Mouse (Mus musculus): ENCODE results near the gene Gm45213. TPM values are rescaled to one million over a fixed set of nuclear protein-coding genes. Genes with fewer than 3 reads are reported as not detected.
"Not testable (repeated sequence)": the region's sequence is repeated elsewhere in the genome, so short reads cannot be mapped to it uniquely, and the experiment has no call there.

The Gm45213 gene
- total RNA-seq, 2 experiments from 2014 or later: not detected

DNA sequence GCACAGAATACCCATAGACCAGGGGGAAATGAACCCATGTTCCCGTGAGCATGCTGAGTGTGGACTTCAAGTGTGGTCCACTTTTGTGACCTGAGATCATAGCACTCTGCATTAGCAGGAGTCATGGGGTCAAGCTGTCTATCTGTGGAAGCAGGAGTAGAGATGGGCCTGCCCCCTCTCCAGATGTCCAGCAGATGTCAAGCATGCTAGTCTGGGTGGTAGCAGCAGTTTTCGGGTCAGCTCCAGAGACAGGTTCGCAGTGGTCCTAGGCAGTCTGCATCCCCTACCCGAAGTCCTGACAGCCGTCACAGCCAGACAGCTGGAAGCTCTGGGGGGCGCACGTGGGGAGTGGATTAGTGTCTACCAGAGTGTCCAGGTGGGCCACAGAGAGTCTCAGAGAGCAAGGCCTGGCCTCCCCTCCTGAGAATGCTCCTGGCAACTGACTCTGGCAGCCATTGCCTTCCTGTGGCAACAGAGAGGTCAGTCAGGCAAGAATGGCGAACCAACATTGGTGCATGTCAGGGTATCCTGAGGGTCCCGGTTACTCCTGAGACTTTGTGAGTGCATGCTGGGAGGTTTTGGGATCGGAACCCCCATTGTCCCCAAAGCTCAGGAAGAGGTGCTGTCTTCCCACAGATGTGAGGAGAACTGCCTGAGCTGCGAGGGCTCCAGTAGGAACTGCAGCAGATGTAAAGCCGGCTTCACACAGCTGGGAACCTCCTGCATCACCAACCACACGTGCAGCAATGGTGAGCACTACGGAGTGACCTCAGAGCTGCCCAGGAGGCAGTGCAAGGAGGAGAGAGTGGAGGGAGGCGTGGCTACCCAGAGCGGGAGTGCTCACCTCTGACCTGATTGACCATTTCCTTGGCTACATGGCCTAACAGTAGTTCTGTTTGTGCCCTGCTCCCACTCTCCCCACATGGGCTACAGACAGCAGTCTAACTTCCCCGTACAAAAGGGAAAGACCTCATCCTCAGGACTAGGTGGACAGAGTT, 3.8 kb downstream of the Gm45213 start:
- no peak for DNase-seq (ENCODE audit: low spot score in 2 of 2)
- intact Hi-C loops (cut with DNase I): no loop called here

DNA sequence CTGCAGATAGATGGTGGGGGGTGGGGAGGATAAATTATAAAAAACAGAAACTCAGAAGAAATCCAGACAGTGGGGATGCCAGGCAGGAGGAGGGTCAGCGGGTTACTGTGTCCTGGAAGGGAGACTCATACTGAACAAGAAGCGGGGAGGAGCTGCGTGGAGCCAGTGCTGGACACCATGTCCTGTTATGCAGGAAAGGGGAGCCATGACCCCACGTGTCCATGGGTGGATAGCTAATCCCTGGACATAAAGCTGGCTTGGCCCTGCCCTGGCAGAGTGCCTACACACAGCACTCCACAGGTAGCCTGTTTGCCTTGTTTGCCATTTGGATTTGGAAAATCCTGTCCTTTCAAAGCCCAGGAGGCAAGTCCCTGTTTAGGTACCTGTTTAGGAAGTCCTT, 4.6 kb downstream of the Gm45213 start:
- intact Hi-C loops (cut with DNase I): no loop called here
- no peak for DNase-seq (ENCODE audit: low spot score in 2 of 2)

- intact Hi-C loops (cut with DNase I): no loop called here
- no peak for DNase-seq (ENCODE audit: low spot score in 2 of 2)
Observed at GRCm38 (mm10) chr7:66048446-66049230, 5.2 kb downstream of the Gm45213 start.

- intact Hi-C loops (cut with DNase I): loop anchor here (2.0 kb wide), 1 partner anchor 317 kb away; no protein-coding TSS in a partner anchor
- DNase-seq (ENCODE audit: low spot score in 2 of 2): no peak
Observed at GRCm38 (mm10) chr7:66053946-66054483, 10.6 kb downstream of the Gm45213 start.

DNA sequence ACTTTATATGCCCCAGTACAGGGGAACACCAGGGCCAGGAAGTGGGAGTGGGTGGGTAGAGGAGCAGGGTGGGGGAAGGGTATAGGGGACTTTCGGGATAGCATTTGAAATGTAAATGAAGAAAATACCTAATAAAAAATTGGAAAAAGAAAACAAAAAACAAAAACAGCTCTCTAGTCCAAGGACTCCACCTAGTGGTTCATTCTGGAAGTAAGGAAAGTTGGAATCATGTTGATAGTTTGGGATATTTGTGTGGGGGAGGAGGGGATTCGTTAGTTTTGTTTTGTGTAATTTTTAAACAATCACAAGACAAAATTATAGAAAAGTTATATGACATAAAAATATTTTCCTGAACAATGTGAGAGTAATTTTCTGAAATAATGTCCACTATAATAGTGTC, 12.0 kb downstream of the Gm45213 start:
- DNase-seq (ENCODE audit: low spot score in 2 of 2): not testable (repeated sequence)
- intact Hi-C loops (cut with DNase I): loop anchor here (2.0 kb wide), 1 partner anchor 319 kb away; no protein-coding TSS in a partner anchor

GRCm38 (mm10) chr7:66058703-66059102, 15.3 kb downstream of the Gm45213 start, which contains the start of gene Snrpa1:
Snrpa1 (plus strand) TSS chr7:66059003.
- intact Hi-C loops (cut with DNase I): loop anchor here (1.0 kb wide), 1 partner anchor 354 kb away; no protein-coding TSS in a partner anchor

DNA sequence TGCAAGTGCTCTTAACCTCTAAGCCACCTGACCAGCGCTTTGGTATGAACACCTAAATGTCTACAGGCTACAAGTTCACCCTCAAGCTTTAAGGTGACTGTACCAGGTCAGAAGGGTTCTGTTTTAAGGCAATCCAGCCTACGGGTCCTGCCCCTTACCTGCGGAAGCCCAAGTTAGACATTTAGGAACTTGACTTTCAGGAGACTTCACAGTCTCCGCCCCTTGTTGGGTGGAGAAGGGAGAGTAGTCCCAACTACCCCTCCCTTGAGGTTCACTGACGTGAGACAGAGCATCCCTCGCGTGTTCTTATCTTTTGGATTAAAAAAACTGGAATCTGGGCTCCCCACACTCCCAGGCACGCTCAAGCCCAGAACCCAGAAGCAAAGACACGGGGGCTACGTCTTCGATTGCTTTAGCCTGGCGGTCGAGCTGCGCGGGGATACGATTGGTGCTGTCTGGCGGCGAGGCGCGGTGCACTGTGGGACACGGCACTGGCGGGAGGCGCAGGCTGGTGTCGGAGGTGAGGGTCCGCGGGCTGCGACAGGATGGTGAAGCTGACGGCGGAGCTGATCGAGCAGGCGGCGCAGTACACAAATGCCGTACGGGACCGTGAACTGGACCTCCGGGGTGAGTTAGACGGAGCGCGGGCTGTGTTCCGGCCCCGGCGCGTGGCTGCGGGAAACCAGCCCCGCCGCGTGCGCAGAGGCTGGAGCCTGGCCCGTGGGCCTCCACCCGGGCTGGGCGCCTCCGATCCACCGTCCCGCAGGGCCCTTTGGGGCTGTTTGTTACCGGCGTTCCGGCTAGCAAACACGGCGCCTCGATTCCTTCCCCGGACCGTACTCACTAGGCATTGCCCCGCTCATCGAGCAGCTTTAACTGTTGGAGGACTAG, 16.9 kb downstream of the Gm45213 start:
- DNase-seq (ENCODE audit: low spot score in 2 of 2): peak; percentile 90 to 92
- intact Hi-C loops (cut with DNase I): no loop called here

More at GRCm38 (mm10) chr7:66058703-66059102, 15.3 kb downstream of the Gm45213 start, which contains the start of gene Snrpa1:
- DNase-seq (ENCODE audit: low spot score in 2 of 2): no peak

GRCm38 (mm10) chr7:66061057-66061456, 17.7 kb downstream of the Gm45213 start:
- DNase-seq (ENCODE audit: low spot score in 2 of 2): no peak
- intact Hi-C loops (cut with DNase I): no loop called here

DNA sequence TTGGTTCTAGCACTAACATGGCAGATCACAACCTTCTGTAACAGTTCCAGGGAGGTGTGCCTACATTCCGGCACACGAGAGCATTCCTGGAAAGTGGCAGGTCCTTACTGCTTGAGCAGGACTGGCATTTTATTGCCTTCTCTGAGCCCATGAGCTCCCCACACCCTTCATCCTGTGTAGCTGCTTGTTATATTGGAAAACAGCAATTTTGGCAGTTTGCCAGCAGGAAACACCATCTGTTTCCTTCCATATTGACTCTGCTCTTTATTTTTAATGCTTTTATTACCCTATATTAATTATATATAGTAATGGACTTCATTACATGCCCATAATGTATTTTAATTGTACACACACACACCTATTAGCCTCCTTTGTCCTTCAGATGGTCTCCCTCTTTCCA, 33.0 kb downstream of the Gm45213 start:
- intact Hi-C loops (cut with DNase I): no loop called here
- peak in 1 of 2 experiments; percentile 36 for DNase-seq (ENCODE audit: low spot score in 2 of 2)

DNA sequence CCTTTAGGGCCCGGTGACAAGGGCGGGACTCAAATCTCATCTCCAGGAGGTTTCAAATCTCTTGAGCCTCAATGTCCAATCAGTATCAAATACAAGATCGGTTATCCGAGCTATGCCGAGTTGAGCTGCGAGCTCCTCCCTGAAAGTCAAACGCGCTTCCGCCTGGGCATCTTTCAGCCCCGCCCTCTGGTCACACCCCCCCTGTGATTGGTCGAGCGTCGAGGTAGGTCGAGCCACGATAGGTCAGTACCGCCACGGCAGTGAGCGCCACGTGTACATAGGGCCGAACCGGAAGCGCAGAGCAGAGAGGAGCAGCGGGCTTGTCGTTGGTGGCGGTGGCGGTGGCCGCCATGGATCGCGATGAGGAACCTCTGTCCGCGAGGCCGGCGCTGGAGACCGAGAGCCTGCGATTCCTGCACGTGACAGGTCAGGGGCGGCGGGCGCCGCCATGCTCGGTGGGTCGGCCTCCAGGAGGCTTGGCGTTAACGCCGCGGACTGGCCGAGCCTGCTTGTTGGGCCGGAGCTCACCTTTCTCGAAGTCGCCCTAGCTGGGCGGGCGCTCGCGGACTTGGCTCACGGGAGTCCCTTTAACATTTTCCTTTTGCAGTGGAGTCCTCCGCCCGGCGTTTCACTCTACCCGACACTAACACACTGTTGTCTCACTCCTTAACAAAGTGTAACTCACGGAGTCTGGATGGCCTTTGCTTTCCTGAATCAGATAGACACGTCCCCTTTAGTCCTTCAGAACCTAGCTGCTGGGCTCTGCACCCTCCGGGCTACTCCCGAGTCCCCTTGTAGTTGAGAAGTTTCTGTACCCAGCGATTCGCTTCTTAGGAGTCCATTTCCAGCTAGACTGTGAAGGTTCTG, 36.2 kb downstream of the Gm45213 start, which contains the start of gene Selenos:
Gene Selenos (plus strand): TSS at position 286 of the 867 bp plus-strand sequence.
- DNase-seq (ENCODE audit: low spot score in 2 of 2): peak; percentile 95 to 99
- intact Hi-C loops (cut with DNase I): no loop called here

GRCm38 (mm10) chr7:66080231-66080613, 36.8 kb downstream of the Gm45213 start:
- intact Hi-C loops (cut with DNase I): no loop called here
- DNase-seq (ENCODE audit: low spot score in 2 of 2): peak in 1 of 2 experiments; percentile 45

DNA sequence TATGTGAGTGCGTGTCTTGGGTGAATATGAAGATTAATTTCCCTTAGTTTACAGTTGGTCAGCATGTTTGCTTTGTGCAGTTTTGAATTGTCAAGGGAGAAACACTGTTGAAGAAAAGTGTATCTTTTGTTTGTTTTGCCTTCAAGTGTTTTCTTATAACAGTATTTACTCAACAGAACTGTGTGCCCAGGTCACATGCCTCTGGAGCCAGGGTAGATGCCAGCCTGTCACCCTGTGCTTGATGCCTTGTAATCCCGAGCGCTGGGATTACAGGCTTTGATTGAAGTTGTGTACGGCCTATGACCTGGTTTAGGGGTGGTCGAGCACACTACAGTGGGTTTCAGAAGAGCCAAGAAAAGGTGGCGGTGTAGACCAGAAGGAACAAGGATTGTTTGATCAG, 40.4 kb downstream of the Gm45213 start:
- intact Hi-C loops (cut with DNase I): no loop called here
- no peak for DNase-seq (ENCODE audit: low spot score in 2 of 2)

DNA sequence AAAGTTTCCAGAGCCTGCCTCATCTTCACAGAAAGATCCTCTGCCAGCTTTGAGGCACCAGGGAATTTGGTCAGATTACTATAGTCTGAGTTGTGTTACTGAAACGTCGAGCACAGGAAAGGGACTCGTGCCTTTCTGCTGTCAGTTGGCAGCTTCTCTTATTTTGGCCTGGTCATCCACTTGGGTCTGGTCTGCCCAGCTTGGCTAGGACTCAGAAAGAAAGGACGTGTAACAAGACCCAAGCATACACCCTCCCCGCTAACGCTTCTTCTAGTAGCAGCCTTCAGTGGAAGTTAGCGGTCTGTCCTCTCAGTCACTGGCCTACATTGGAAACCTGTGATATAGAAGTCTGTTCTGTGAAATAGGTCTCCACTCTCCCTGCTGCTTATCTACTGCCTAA, 41.1 kb downstream of the Gm45213 start:
- intact Hi-C loops (cut with DNase I): no loop called here
- no peak for DNase-seq (ENCODE audit: low spot score in 2 of 2)

DNA sequence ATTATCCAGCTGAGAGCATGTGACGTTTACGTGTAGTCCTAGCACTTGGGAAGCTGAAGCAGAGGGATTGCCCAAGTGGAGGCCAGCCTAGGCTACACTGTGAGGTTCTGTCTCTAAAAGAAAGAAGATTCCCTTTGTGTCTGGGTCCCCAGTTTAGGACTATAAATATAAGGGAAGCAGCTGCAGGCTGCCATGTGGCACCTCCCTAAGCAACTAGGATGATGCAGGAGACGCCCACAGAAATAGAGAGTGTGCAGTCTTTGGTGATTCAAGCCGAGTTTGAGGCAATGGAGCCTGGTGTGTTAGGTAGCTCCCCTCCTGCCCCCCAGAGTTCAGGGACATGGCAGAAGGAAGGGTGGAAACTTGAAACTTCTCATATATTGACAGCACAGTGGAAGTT, 44.2 kb downstream of the Gm45213 start:
- intact Hi-C loops (cut with DNase I): no loop called here
- peak; percentile 54 to 90 for DNase-seq (ENCODE audit: low spot score in 2 of 2)

- DNase-seq (ENCODE audit: low spot score in 2 of 2): peak in 1 of 2 experiments; percentile 83
- intact Hi-C loops (cut with DNase I): no loop called here
Observed at GRCm38 (mm10) chr7:66088077-66088476, 44.7 kb downstream of the Gm45213 start.

DNA sequence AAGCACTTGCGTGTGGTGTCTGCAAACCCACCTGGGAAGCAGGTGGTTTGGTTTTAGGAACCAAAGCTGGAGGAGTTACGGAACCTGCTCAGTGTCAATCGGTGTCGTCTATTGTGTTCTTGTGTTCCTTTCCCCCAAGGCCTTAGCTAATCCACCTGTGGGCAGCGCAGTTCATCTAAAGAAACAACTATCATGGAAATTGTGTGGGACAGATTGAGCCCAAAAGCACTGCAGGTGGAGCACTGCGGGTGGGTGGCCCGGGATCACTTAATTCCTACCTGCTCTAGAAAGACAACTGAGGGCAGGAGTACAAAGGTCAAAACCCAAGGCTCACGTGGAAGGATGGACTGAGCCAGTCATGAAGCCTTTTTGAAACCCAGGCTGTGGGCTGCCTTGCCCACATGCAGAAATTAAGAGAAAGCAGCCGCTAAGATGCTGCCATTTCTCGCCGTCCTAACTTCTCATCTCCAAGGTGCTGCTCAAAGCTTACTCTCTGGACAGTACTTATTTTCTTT, 47.3 kb downstream of the Gm45213 start:
- intact Hi-C loops (cut with DNase I): no loop called here
- DNase-seq (ENCODE audit: low spot score in 2 of 2): no peak

- intact Hi-C loops (cut with DNase I): no loop called here
- DNase-seq (ENCODE audit: low spot score in 2 of 2): no peak
Observed at GRCm38 (mm10) chr7:66091553-66091952, 48.2 kb downstream of the Gm45213 start.

GRCm38 (mm10) chr7:66092656-66093055, 49.3 kb downstream of the Gm45213 start:
- no peak for DNase-seq (ENCODE audit: low spot score in 2 of 2)
- intact Hi-C loops (cut with DNase I): no loop called here

Data from left cerebral cortex, postnatal 25 days (tissue).